In genomic region chr9:66561496-66561895, GRCm38 (mm10) we compare ENCODE assay signal across 15 mouse cellular contexts. TPM values are rescaled to one million over a fixed set of nuclear protein-coding genes. Genes with fewer than 3 reads are reported as not detected.
"Had no signal": no experiment of that assay in that cellular context is flagged by ENCODE, and none has a peak within 500 bp of the region (broad histone marks: within the 10 kb centered on the region; RNA-seq: fewer than 3 reads in every experiment).

No protein-coding gene starts in this region.

- H3K4me1 ChIP-seq: neural tube, embryonic 12.5 days; stomach, embryonic 15.5 days had no signal

- DNase-seq: layer of hippocampus, postnatal 36 days; liver; liver, embryonic 13.5 days; liver, postnatal 0 days; lung, postnatal 14 days; thymus, postnatal 4 days had no signal

- H3K4me2 ChIP-seq: intestine, embryonic 15.5 days; limb, embryonic 12.5 days; liver, embryonic 13.5 days; lung, embryonic 15.5 days; midbrain, embryonic 11.5 days; midbrain, embryonic 15.5 days; neural tube, embryonic 12.5 days; stomach, embryonic 15.5 days had no signal

- H3K27me3 ChIP-seq: intestine, embryonic 15.5 days; limb, embryonic 12.5 days; liver, embryonic 13.5 days; lung, embryonic 15.5 days; megakaryocyte, embryonic 14.5 days; midbrain, embryonic 15.5 days; neural tube, embryonic 12.5 days; stomach, embryonic 15.5 days had no signal

- H3K4me3 ChIP-seq: intestine, embryonic 15.5 days; limb, embryonic 12.5 days; liver, embryonic 13.5 days; lung, embryonic 15.5 days; megakaryocyte, embryonic 14.5 days; midbrain, embryonic 15.5 days; neural tube, embryonic 12.5 days; stomach, embryonic 15.5 days had no signal

- H3K9ac ChIP-seq: intestine, embryonic 15.5 days; limb, embryonic 12.5 days; liver, embryonic 13.5 days; liver, postnatal 0 days; lung, embryonic 15.5 days; midbrain, embryonic 15.5 days; neural tube, embryonic 12.5 days; stomach, embryonic 15.5 days had no signal

- H3K27ac ChIP-seq: intestine, embryonic 15.5 days; limb, embryonic 12.5 days; liver, embryonic 13.5 days; lung, embryonic 15.5 days; macrophage; midbrain, embryonic 15.5 days; neural tube, embryonic 12.5 days; stomach, embryonic 15.5 days had no signal

- ATAC-seq: intestine, embryonic 15.5 days; liver, postnatal 0 days; midbrain, embryonic 15.5 days had no signal

- H3K9me3 ChIP-seq: intestine, embryonic 15.5 days; limb, embryonic 12.5 days; liver, embryonic 13.5 days; lung, embryonic 15.5 days; megakaryocyte, embryonic 14.5 days; midbrain, embryonic 15.5 days; neural tube, embryonic 12.5 days; stomach, embryonic 15.5 days had no signal

- H3K36me3 ChIP-seq: intestine, embryonic 15.5 days; limb, embryonic 12.5 days; liver, embryonic 13.5 days; lung, embryonic 15.5 days; midbrain, embryonic 15.5 days; neural tube, embryonic 12.5 days; stomach, embryonic 15.5 days had no signal

RNA-seq across cellular contexts. Expression of gene Fbxl22, which starts 47.1 kb away (rescaled TPM):
- polyA plus RNA-seq: macrophage had no signal
